Mouse (Mus musculus): ENCODE measurements at regions not wholly inside any gene's neighbourhood (a gene's known extent, or its start where the extent isn't known, plus 50 kb on each side); places are given as distances from the start of the nearest gene placed in this dataset.
"Not testable (repeated sequence)": the region's sequence is repeated elsewhere in the genome, so short reads cannot be mapped to it uniquely, and the experiment has no call there.

DNA sequence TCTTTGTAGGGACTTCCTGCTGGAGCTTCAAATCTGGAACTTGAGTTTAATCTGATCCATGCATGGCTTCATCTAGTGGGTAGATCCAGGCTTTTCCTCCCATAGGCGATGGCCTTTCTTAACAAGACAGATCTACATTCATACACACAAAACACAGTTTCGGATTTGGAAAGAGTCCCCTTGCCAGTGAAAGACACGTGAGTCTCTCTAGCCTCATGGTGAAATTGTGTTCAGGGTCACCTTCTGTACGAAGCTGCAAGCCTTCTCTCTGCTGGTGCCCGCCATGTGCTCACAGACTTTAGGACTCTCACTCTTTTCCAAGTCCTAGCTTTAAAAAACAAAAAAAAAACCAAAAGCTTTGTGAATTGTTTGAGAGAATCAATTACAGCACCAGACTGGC lies 51.4 kb upstream of the Dlx2 start:
- no peak for ATAC-seq (ENCODE audit: low FRiP score)
- Histone ChIP-seq H3K27me3 (replicated peaks) (peaks cover 5% of the 10 kb centered on the region; the same call in 1 of the 2 replicates), H3K9ac (replicated peaks) (no peak overlapping the region), H3K27ac (replicated peaks) (no peak overlapping the region), H3K4me2 (no peak overlapping the region), H3K9me3 (replicated peaks) (no peaks in the 10 kb centered on the region), H3K4me3 (replicated peaks) (no peak overlapping the region), H3K36me3 (no peaks in the 10 kb centered on the region), H3K4me1 (peaks cover 10% of the 10 kb centered on the region)
- 84% methylated on average over 5 of the region's 5 CpGs for WGBS

DNA sequence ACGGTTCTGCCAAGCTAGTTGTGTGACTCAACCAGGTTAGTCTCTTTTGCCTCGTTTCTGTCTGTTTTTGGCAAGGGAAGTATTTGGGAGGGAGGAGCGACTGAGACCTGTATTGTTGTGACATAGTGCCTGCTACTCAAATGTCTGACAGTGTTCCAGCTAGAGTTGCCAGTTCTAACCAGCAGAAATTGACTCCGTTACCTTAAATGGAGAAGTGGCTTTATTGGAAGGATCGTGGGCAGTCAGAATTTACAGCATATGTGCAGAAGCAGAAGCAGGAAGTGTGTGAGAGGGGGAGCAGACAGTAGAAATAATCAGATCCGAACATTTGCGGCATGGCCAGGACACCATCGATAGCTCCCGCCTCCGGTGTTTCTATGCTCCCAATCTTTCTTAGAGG lies 51.8 kb upstream of the Dlx2 start:
- no peak overlapping the region for H3K4me3 ChIP-seq (replicated peaks)
- H3K9me3 ChIP-seq (replicated peaks): no peaks in the 10 kb centered on the region
- WGBS: 68% methylated on average over 10 of the region's 10 CpGs
- H3K4me2 ChIP-seq: 0 out of 2 replicates have a peak overlapping the region, but pooled peaks have one; percentile 19
- ATAC-seq (ENCODE audit: low FRiP score): no peak
- H3K9ac ChIP-seq (replicated peaks): no peak overlapping the region
- no peaks in the 10 kb centered on the region for H3K36me3 ChIP-seq
- H3K27me3 ChIP-seq (replicated peaks): peaks cover 5% of the 10 kb centered on the region; the same call in 1 of the 2 replicates
- H3K27ac ChIP-seq (replicated peaks): no peak overlapping the region
- peaks cover 10% of the 10 kb centered on the region for H3K4me1 ChIP-seq

- WGBS: 10% methylated on average over 5 of the region's 5 CpGs
- H3K4me1 ChIP-seq: peaks cover 10% of the 10 kb centered on the region
- H3K27me3 ChIP-seq (replicated peaks): peaks cover 5% of the 10 kb centered on the region; the same call in 1 of the 2 replicates
- no peak overlapping the region for H3K27ac ChIP-seq (replicated peaks)
- ATAC-seq (ENCODE audit: low FRiP score): peak; percentile 84
- no peak overlapping the region for H3K4me3 ChIP-seq (replicated peaks)
- no peaks in the 10 kb centered on the region for H3K36me3 ChIP-seq
- H3K4me2 ChIP-seq: 0 out of 2 replicates have a peak overlapping the region, but pooled peaks have one; percentile 19
- H3K9ac ChIP-seq (replicated peaks): no peak overlapping the region
- no peaks in the 10 kb centered on the region for H3K9me3 ChIP-seq (replicated peaks)
Observed at GRCm38 (mm10) chr2:71598778-71599177, 52.2 kb upstream of the Dlx2 start.

- Histone ChIP-seq H3K4me3 (replicated peaks) (no peak overlapping the region), H3K9ac (replicated peaks) (no peak overlapping the region), H3K4me1 (peaks cover 5% of the 10 kb centered on the region; the same call in 1 of the 2 replicates), H3K9me3 (replicated peaks) (no peaks in the 10 kb centered on the region), H3K4me2 (no peak overlapping the region), H3K27me3 (replicated peaks) (peaks cover 5% of the 10 kb centered on the region; the same call in 1 of the 2 replicates), H3K36me3 (no peaks in the 10 kb centered on the region), H3K27ac (replicated peaks) (no peak overlapping the region)
- WGBS: 72% methylated on average over 7 of the region's 7 CpGs
- no peak for ATAC-seq (ENCODE audit: low FRiP score)
Observed at GRCm38 (mm10) chr2:71600213-71600612, 53.7 kb upstream of the Dlx2 start.

DNA sequence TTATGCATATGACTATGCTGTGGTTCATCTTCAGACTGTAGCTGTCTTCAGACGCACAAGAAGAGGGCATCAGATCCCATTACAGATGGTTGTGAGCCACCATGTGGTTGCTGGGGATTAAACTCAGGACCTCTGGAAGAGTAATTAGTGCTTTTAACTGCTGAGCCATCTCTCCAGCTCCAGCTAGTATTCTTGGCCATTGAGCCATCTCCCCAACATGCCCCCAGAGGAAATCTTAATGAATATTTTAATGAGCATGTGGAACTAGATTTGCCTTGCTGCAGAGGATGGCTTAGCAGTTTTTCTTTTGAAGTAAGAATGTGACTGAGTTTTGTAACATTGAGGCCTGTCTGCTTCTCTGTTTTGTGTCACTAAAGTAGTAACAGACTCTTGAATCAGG lies 54.4 kb upstream of the Dlx2 start:
- ATAC-seq (ENCODE audit: low FRiP score): no peak
- Histone ChIP-seq H3K36me3 (no peaks in the 10 kb centered on the region), H3K9ac (replicated peaks) (no peak overlapping the region), H3K27ac (replicated peaks) (no peak overlapping the region), H3K4me3 (replicated peaks) (no peak overlapping the region), H3K9me3 (replicated peaks) (no peaks in the 10 kb centered on the region), H3K4me1 (peaks cover 5% of the 10 kb centered on the region; the same call in 1 of the 2 replicates), H3K4me2 (no peak overlapping the region), H3K27me3 (replicated peaks) (peaks cover 5% of the 10 kb centered on the region; the same call in 1 of the 2 replicates)
- 28% methylated on average over 1 of the region's 1 CpGs for WGBS

- whole genome bisulfite sequencing: 94% methylated on average over 8 of the region's 8 CpGs
- not testable (repeated sequence) for ATAC-seq (ENCODE audit: low FRiP score); H3K9ac ChIP-seq (replicated peaks); H3K9me3 ChIP-seq (replicated peaks); H3K27ac ChIP-seq (replicated peaks); H3K4me3 ChIP-seq (replicated peaks); H3K27me3 ChIP-seq (replicated peaks); H3K36me3 ChIP-seq; H3K4me2 ChIP-seq
- peaks cover 12% of the 10 kb centered on the region for H3K4me1 ChIP-seq
Observed at GRCm38 (mm10) chr2:71603796-71604195, 57.2 kb upstream of the Dlx2 start.

DNA sequence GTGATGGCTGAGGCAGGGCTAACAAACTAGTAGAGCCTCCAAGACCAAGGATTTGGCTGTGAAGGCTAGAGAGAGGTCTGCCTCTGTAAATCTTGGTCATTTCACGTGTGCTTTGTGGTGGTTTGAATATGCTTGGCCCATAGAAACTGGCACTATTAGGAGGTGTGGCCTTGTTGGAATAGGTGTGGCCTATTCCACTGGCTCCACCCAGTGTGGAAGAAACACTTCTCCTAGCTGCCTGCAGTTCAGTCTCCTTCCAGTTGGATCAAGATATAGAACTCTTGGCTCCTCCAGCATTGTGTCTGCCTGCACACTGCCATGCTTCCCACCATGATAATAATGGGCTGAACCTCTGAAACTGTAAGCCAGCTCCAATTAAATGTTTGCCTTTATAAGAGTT lies 59.1 kb upstream of the Dlx2 start:
- no peaks in the 10 kb centered on the region for H3K36me3 ChIP-seq
- WGBS: 88% methylated on average over 1 of the region's 1 CpGs
- no peak overlapping the region for H3K4me3 ChIP-seq (replicated peaks)
- no peaks in the 10 kb centered on the region for H3K27me3 ChIP-seq (replicated peaks)
- no peaks in the 10 kb centered on the region for H3K9me3 ChIP-seq (replicated peaks)
- no peak overlapping the region for H3K27ac ChIP-seq (replicated peaks)
- H3K9ac ChIP-seq (replicated peaks): no peak overlapping the region
- H3K4me2 ChIP-seq: no peak overlapping the region
- no peak for ATAC-seq (ENCODE audit: low FRiP score)
- H3K4me1 ChIP-seq: peaks cover 17% of the 10 kb centered on the region

GRCm38 (mm10) chr2:71607087-71607502 lies 60.5 kb upstream of the Dlx2 start:
- H3K9ac ChIP-seq (replicated peaks): no peak overlapping the region
- ATAC-seq (ENCODE audit: low FRiP score): no peak
- H3K27me3 ChIP-seq (replicated peaks): no peaks in the 10 kb centered on the region
- no peak overlapping the region for H3K27ac ChIP-seq (replicated peaks)
- H3K4me1 ChIP-seq: peaks cover 23% of the 10 kb centered on the region
- H3K9me3 ChIP-seq (replicated peaks): no peaks in the 10 kb centered on the region
- H3K36me3 ChIP-seq: no peaks in the 10 kb centered on the region
- H3K4me2 ChIP-seq: no peak overlapping the region
- WGBS: 90% methylated on average over 3 of the region's 3 CpGs
- no peak overlapping the region for H3K4me3 ChIP-seq (replicated peaks)

DNA sequence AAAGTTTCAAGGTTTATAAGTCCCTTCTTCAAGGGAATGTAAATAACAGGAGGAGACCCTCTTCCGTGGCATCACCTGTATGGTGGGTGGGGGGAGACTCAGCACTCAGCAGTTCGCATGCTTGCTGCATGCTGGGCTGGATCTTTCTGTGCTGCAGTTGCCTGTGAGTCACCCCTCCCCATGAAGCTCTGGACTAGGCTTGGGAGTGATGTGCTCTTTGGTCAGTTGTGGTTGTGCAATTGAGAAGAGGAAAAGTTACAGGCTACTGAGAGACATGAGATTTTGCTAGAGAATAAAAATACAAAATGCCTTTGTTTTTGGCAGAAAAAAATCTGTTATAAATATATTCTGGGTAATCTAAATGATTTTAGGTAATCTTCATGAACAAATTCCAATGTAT lies 66.7 kb upstream of the Dlx2 start:
- Histone ChIP-seq H3K27me3 (replicated peaks) (no peaks in the 10 kb centered on the region), H3K9me3 (replicated peaks) (no peaks in the 10 kb centered on the region), H3K27ac (replicated peaks) (no peak overlapping the region), H3K9ac (replicated peaks) (no peak overlapping the region), H3K36me3 (no peaks in the 10 kb centered on the region), H3K4me2 (no peak overlapping the region), H3K4me3 (replicated peaks) (no peak overlapping the region), H3K4me1 (peaks cover 26% of the 10 kb centered on the region)
- ATAC-seq (ENCODE audit: low FRiP score): no peak
- WGBS: 68% methylated on average over 2 of the region's 2 CpGs

- Histone ChIP-seq H3K27me3 (replicated peaks) (no peaks in the 10 kb centered on the region), H3K4me3 (replicated peaks) (no peak overlapping the region), H3K4me1 (peaks cover 12% of the 10 kb centered on the region), H3K9me3 (replicated peaks) (no peaks in the 10 kb centered on the region), H3K9ac (replicated peaks) (no peak overlapping the region), H3K4me2 (no peak overlapping the region), H3K27ac (replicated peaks) (no peak overlapping the region), H3K36me3 (no peaks in the 10 kb centered on the region)
- WGBS: 86% methylated on average over 5 of the region's 5 CpGs
- no peak for ATAC-seq (ENCODE audit: low FRiP score)
Observed at GRCm38 (mm10) chr2:71616526-71616925, 70.0 kb upstream of the Dlx2 start.

DNA sequence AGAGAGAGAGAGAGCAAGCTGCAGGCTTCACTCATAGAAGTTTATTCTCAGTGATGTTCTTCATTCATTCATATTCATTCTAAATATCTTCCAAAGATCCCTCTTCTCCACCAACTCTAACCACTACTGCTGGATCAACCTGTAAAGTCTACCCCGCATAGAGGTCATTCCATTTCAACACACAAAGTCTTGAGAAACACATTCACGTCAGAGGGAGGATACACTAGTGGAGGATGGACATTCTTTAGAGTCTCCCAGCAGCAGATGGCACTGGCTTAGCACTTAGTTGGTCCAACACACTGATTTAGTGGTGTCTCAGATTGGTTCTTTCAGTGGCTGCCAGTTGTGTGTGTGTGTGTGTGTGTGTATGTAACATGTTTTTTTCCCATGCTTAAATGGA lies 74.9 kb upstream of the Dlx2 start:
- Histone ChIP-seq H3K27ac (replicated peaks) (no peak overlapping the region), H3K9me3 (replicated peaks) (no peaks in the 10 kb centered on the region), H3K9ac (replicated peaks) (no peak overlapping the region), H3K4me1 (peaks cover 21% of the 10 kb centered on the region), H3K4me3 (replicated peaks) (no peak overlapping the region), H3K36me3 (no peaks in the 10 kb centered on the region), H3K27me3 (replicated peaks) (0 out of 2 replicates have a peak, but pooled peaks cover 4% of the 10 kb centered on the region), H3K4me2 (no peak overlapping the region)
- ATAC-seq (ENCODE audit: low FRiP score): no peak
- 93% methylated on average over 2 of the region's 2 CpGs for WGBS

DNA sequence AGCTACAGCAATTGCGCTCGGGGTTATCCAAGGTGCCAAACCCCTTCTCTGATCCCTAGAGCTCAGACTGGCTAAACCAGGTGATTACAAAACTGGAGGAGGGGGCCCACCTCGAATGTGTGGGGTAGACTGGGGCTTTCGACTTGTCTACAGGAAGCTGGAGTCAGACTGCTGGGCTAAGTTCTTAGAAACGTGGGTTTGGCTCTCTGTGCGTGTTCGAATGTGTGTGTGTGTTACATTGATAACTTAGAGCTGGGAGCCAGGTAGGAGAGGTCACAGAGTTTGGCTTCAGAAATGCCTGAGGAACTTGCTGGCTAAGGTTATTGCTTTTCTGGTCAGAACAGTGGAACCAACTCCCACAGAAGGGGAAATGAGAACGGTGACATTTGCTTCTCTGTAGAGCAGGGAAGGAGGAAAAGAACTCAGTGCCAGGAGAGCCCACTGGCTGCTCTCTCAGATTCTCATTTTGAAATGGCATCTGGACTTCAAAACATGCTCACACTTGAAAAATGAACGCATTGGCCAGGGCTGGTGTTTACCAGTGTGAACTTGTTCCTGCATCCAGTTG lies 76.1 kb upstream of the Dlx2 start:
- H3K9ac ChIP-seq (replicated peaks): no peak overlapping the region
- no peak overlapping the region for H3K4me3 ChIP-seq (replicated peaks)
- WGBS: 77% methylated on average over 9 of the region's 9 CpGs
- no peaks in the 10 kb centered on the region for H3K36me3 ChIP-seq
- 0 out of 2 replicates have a peak, but pooled peaks cover 4% of the 10 kb centered on the region for H3K27me3 ChIP-seq (replicated peaks)
- H3K4me2 ChIP-seq: no peak overlapping the region
- peaks cover 33% of the 10 kb centered on the region for H3K4me1 ChIP-seq
- H3K9me3 ChIP-seq (replicated peaks): no peaks in the 10 kb centered on the region
- ATAC-seq (ENCODE audit: low FRiP score): no peak
- no peak overlapping the region for H3K27ac ChIP-seq (replicated peaks)
